Comparison of ENCODE assay signal across 8 mouse cellular contexts in the genomic region with DNA sequence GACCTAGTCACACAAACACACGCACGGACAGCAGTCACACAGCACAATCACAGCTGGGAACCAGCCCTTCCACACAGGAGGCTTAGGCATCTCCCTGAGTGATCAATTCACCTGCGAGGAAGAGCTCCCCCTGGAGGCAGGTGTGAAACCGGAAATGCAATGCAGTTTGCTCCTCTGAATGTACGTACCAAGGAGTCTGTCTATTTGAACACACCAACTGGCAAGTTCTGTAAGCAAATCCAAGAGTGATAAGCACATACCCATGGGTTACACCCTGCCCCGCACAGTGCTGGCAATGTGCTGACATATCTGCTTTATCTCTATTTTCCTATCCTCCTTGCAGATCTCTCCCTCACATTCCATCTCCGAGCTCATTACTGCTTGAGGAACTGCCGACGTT. TPM values are rescaled to one million over a fixed set of nuclear protein-coding genes. Genes with fewer than 3 reads are reported as not detected.
DNase-seq lines count a peak whose midpoint lies in the region; ATAC-seq and TF ChIP-seq lines count a peak whose summit lies in the region.
"Had no signal": no experiment of that assay in that cellular context is flagged by ENCODE, and none has a peak within 500 bp of the region (broad histone marks: within the 10 kb centered on the region; RNA-seq: fewer than 3 reads in every experiment).

No protein-coding gene starts in this region.

- H3K9me3 ChIP-seq in stomach, postnatal 0 days (ENCODE audit: control insufficient read depth, low read length): no peaks in the 10 kb centered on the region
- H3K9me3 ChIP-seq in neural tube, embryonic 15.5 days (replicated peaks): no peaks in the 10 kb centered on the region
- H3K9me3 ChIP-seq in embryonic facial prominence, embryonic 10.5 days: no peaks in the 10 kb centered on the region
- H3K9me3 ChIP-seq: neural tube, embryonic 12.5 days had no signal

- no peak overlapping the region for H3K4me3 ChIP-seq in lung, adult 2 months (replicated peaks; ENCODE audit: extremely low read depth, low read depth, low read length)
- H3K4me3 ChIP-seq in stomach, postnatal 0 days (ENCODE audit: low read depth, low read length): no peak overlapping the region
- H3K4me3 ChIP-seq in neural tube, embryonic 15.5 days (replicated peaks): no peak overlapping the region
- no peak overlapping the region for H3K4me3 ChIP-seq in embryonic facial prominence, embryonic 10.5 days
- H3K4me3 ChIP-seq: neural tube, embryonic 12.5 days had no signal

- H3K27me3 ChIP-seq in stomach, postnatal 0 days (ENCODE audit: control insufficient read depth, insufficient read depth, low read length): no peaks in the 10 kb centered on the region
- H3K27me3 ChIP-seq in neural tube, embryonic 15.5 days (replicated peaks): no peaks in the 10 kb centered on the region
- no peaks in the 10 kb centered on the region for H3K27me3 ChIP-seq in embryonic facial prominence, embryonic 10.5 days (replicated peaks; ENCODE audit: low read depth, poor library complexity, severe bottlenecking)
- H3K27me3 ChIP-seq: neural tube, embryonic 12.5 days had no signal

- H3K4me1 ChIP-seq in lung, adult 2 months (ENCODE audit: control insufficient read depth, insufficient read depth, low read length): peaks cover 23% of the 10 kb centered on the region
- H3K4me1 ChIP-seq in stomach, postnatal 0 days (replicated peaks; ENCODE audit: control insufficient read depth, insufficient read depth): peaks cover 3% of the 10 kb centered on the region; the same call in 1 of the 2 replicates
- peaks cover 15% of the 10 kb centered on the region for H3K4me1 ChIP-seq in neural tube, embryonic 15.5 days
- H3K4me1 ChIP-seq in embryonic facial prominence, embryonic 10.5 days: peaks cover 41% of the 10 kb centered on the region

- no peaks in the 10 kb centered on the region for H3K36me3 ChIP-seq in stomach, postnatal 0 days (ENCODE audit: control insufficient read depth, insufficient read depth, low read length)
- no peaks in the 10 kb centered on the region for H3K36me3 ChIP-seq in neural tube, embryonic 15.5 days
- H3K36me3 ChIP-seq in embryonic facial prominence, embryonic 10.5 days (replicated peaks): no peaks in the 10 kb centered on the region
- H3K36me3 ChIP-seq: neural tube, embryonic 12.5 days had no signal

- H3K9ac ChIP-seq in stomach, postnatal 0 days (ENCODE audit: low read length): no peak overlapping the region
- no peak overlapping the region for H3K9ac ChIP-seq in neural tube, embryonic 15.5 days (replicated peaks)
- H3K9ac ChIP-seq: neural tube, embryonic 12.5 days had no signal

- WGBS in lung, adult 2 months: 47% methylated on average over 9 of the region's 9 CpGs
- WGBS in stomach, postnatal 0 days: 72% methylated on average over 9 of the region's 9 CpGs
- WGBS in neural tube, embryonic 15.5 days: 92% methylated on average over 9 of the region's 9 CpGs
- 87% methylated on average over 9 of the region's 9 CpGs for WGBS in embryonic facial prominence, embryonic 10.5 days

- H3K4me2 ChIP-seq in stomach, postnatal 0 days (replicated peaks; ENCODE audit: low read depth): no peak overlapping the region
- no peak overlapping the region for H3K4me2 ChIP-seq in neural tube, embryonic 15.5 days
- H3K4me2 ChIP-seq: neural tube, embryonic 12.5 days had no signal

- no peak overlapping the region for H3K27ac ChIP-seq in stomach, postnatal 0 days (replicated peaks)
- H3K27ac ChIP-seq in neural tube, embryonic 15.5 days (replicated peaks): no peak overlapping the region
- H3K27ac ChIP-seq in embryonic facial prominence, embryonic 10.5 days (replicated peaks): no peak overlapping the region
- H3K27ac ChIP-seq: neural tube, embryonic 12.5 days had no signal

- TF ChIP-seq POLR2A in lung, adult 2 months (IDR thresholded peaks at IDR 0.05; ENCODE audit: borderline replicate concordance, extremely low read depth, low read depth, low read length): no peak

- TF ChIP-seq EP300 in stomach, postnatal 0 days (optimal IDR thresholded peaks at IDR 0.05): no peak

- peak; percentile 91 for ATAC-seq in CD4-positive, CD25-positive, alpha-beta regulatory T cell, adult 4 months
- peak; percentile 22; the same call in 1 of the 2 replicates for ATAC-seq in stomach, postnatal 0 days (ENCODE audit: low FRiP score, low TSS enrichment)
- ATAC-seq in neural tube, embryonic 15.5 days (ENCODE audit: low FRiP score): no peak

- intact Hi-C loops in heart, postnatal 36 days (cut with DNase I): no loop called here

- DNase-seq in MEL-GATA-1-ER (ENCODE audit: extremely low read depth, low read depth): peak; percentile 64
- DNase-seq in heart, postnatal 36 days: peak; percentile 38 to 51
- DNase-seq in lung, adult 2 months: peak; percentile 60
- DNase-seq in stomach, postnatal 0 days (ENCODE audit: low spot score): peak; percentile 61
- no peak for DNase-seq in embryonic facial prominence, embryonic 10.5 days (ENCODE audit: low spot score)

- peak; percentile 83 for TF ChIP-seq CTCF in lung, adult 2 months (IDR thresholded peaks at IDR 0.05; ENCODE audit: insufficient read depth, low read length)
- TF ChIP-seq CTCF in stomach, postnatal 0 days (IDR thresholded peaks at IDR 0.05; ENCODE audit: low read depth): peak; percentile 72

RNA-seq across cellular contexts. Expression of gene St3gal6, which starts 9.5 kb away (rescaled TPM):
- polyA plus RNA-seq in CD4-positive, CD25-positive, alpha-beta regulatory T cell, adult 4 months (2017; shearing (Covaris generic)): 1 to 10 TPM; 5.7 to 9.5 TPM
- 10 to 100 TPM; 40.2 to 43.7 TPM for total RNA-seq in heart, postnatal 36 days (2021)
- 38.8 and 60.1 TPM in 2 replicates for polyA plus RNA-seq in lung, adult 2 months (2012; rRNA removed)
- polyA plus RNA-seq in stomach, postnatal 0 days (2015; fragmentation: Nextera tagmentation; extraction: Ambion mirVana): 7.1 and 8.0 TPM in 2 replicates
- polyA plus RNA-seq in neural tube, embryonic 15.5 days (2015; fragmentation: Nextera tagmentation; extraction: Ambion mirVana): 12.1 and 16.3 TPM in 2 replicates
- polyA plus RNA-seq in embryonic facial prominence, embryonic 10.5 days (2016; fragmentation: Nextera tagmentation; extraction: Ambion mirVana): 10.3 and 11.9 TPM in 2 replicates
